In the genomic region with DNA sequence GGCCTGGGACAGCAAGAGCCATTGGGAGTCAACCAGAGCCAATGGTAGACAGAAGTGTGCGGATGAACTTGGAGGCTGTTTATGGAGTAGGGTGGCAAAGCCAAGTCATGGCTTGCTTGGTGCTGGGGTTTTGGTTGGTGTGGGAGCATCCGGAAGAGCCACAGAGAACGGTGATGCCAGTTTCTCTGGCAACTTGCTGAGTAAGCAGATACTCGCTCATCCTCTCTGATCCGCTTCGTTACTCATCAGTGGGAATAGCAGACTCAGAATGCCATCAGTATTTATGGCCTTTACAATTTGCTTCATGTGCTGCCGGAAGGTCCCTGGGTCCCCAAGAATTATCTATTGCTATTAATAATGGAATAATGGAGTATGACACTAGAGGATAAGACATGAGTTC, we compare ENCODE assay signal across 18 mouse cellular contexts.
"Had no signal": no experiment of that assay in that cellular context is flagged by ENCODE, and none has a peak within 500 bp of the region (broad histone marks: within the 10 kb centered on the region; RNA-seq: fewer than 3 reads in every experiment).

No protein-coding gene starts in this region.

- H3K4me2 ChIP-seq: liver, embryonic 11.5 days; liver, embryonic 15.5 days; lung, embryonic 15.5 days; midbrain, embryonic 12.5 days; stomach, embryonic 15.5 days had no signal

- DNase-seq: liver, postnatal 0 days; lung, adult 2 months; lung, postnatal 14 days; lung, postnatal 36 days; midbrain, embryonic 14.5 days; right cerebral cortex, postnatal 14 days; thymus, adult 2 months; thymus, postnatal 25 days; thymus, postnatal 4 days had no signal

- H3K27ac ChIP-seq: liver, embryonic 15.5 days; lung, embryonic 15.5 days; macrophage; midbrain, embryonic 12.5 days; stomach, embryonic 15.5 days; stomach, postnatal 0 days had no signal

- H3K9me3 ChIP-seq: liver, embryonic 15.5 days; lung, embryonic 15.5 days; megakaryocyte, embryonic 14.5 days; midbrain, embryonic 12.5 days; stomach, embryonic 15.5 days had no signal

- H3K27me3 ChIP-seq: liver, embryonic 15.5 days; lung, embryonic 15.5 days; megakaryocyte, embryonic 14.5 days; midbrain, embryonic 12.5 days; stomach, embryonic 15.5 days had no signal

- ATAC-seq: liver, postnatal 0 days; lung, postnatal 0 days had no signal

- H3K36me3 ChIP-seq: liver, embryonic 15.5 days; lung, embryonic 15.5 days; midbrain, embryonic 12.5 days; stomach, embryonic 15.5 days had no signal

- H3K4me3 ChIP-seq: liver, embryonic 15.5 days; lung, embryonic 15.5 days; megakaryocyte, embryonic 14.5 days; midbrain, embryonic 12.5 days; stomach, embryonic 15.5 days had no signal

- H3K9ac ChIP-seq: liver, embryonic 15.5 days; liver, postnatal 0 days; lung, embryonic 15.5 days; midbrain, embryonic 12.5 days; stomach, embryonic 15.5 days had no signal
